Mouse (Mus musculus): ENCODE measurements around the gene Trcg1. TPM values are rescaled to one million over a fixed set of nuclear protein-coding genes. Genes with fewer than 3 reads are reported as not detected.

The Trcg1 gene
- total and polyA plus RNA-seq, 3 experiments = not detected

GRCm38 (mm10) chr9:57228186-57228585 is 8.2 kb upstream of the Trcg1 start:
- peak overlapping the region; percentile 62; the same call in 1 of the 2 replicates for H3K9ac ChIP-seq (ENCODE audit: control insufficient read depth, low read depth, low read length, poor library complexity, severe bottlenecking)
- H3K79me2 ChIP-seq (ENCODE audit: control insufficient read depth, insufficient read depth, low read length, poor library complexity) = no peaks in the 10 kb centered on the region
- peaks cover 36 to 63% of the 10 kb centered on the region in 2 experiments for H3K4me1 ChIP-seq (ENCODE audit: control insufficient read depth in 1 of 2, insufficient read depth in 2 of 2, low read length in 2 of 2)
- H3K9me3 ChIP-seq (replicated peaks; ENCODE audit: insufficient read depth, low read length) = no peaks in the 10 kb centered on the region
- H3K27me3 ChIP-seq (ENCODE audit: control insufficient read depth in 1 of 2, insufficient read depth in 2 of 2, low read length in 2 of 2) = no peaks in the 10 kb centered on the region
- H3K27ac ChIP-seq (ENCODE audit: control insufficient read depth, low read depth, low read length) = peak overlapping the region; percentile 96
- DNase-seq (ENCODE audit: low read depth, low spot score) = no peak
- peaks cover 0 to 61% of the 10 kb centered on the region in 2 experiments; a peak in 2 of 4 replicates for H3K36me3 ChIP-seq (ENCODE audit: control insufficient read depth in 1 of 2, insufficient read depth in 2 of 2, low read length in 2 of 2)
- no peak overlapping the region for H3K4me3 ChIP-seq (ENCODE audit: control insufficient read depth in 1 of 2, insufficient read depth in 1 of 2, low read depth in 2 of 2, low read length in 2 of 2)
- TF ChIP-seq POLR2A (IDR thresholded peaks at IDR 0.05; ENCODE audit: control insufficient read depth in 1 of 2, insufficient read depth in 1 of 2, low read depth in 1 of 2, low read length in 2 of 2, poor library complexity in 1 of 2) (no peak), CHD2 (IDR thresholded peaks at IDR 0.05; ENCODE audit: low read length) (no peak), RAD21 (IDR thresholded peaks at IDR 0.05; ENCODE audit: low read depth, low read length) (no peak), NRF1 (IDR thresholded peaks at IDR 0.05; ENCODE audit: insufficient read depth, low read depth, low read length, poor library complexity, severe bottlenecking) (no peak), MYC (IDR thresholded peaks at IDR 0.05; ENCODE audit: low read depth, low read length) (no peak), TBP (IDR thresholded peaks at IDR 0.05; ENCODE audit: low read depth, low read length) (no peak), SMC3 (IDR thresholded peaks at IDR 0.05; ENCODE audit: low read depth, low read length) (no peak), MAX (IDR thresholded peaks at IDR 0.05; ENCODE audit: low read length) (no peak), MYB (IDR thresholded peaks at IDR 0.05; ENCODE audit: low read depth, low read length) (no peak), ZKSCAN1 (IDR thresholded peaks at IDR 0.05; ENCODE audit: low read depth, low read length) (no peak)

GRCm38 (mm10) chr9:57229726-57230125 is 6.6 kb upstream of the Trcg1 start:
- H3K9me3 ChIP-seq (replicated peaks; ENCODE audit: insufficient read depth, low read length) = no peaks in the 10 kb centered on the region
- H3K79me2 ChIP-seq (ENCODE audit: control insufficient read depth, insufficient read depth, low read length, poor library complexity) = no peaks in the 10 kb centered on the region
- DNase-seq (ENCODE audit: low read depth, low spot score) = no peak
- H3K27ac ChIP-seq (ENCODE audit: control insufficient read depth, low read depth, low read length) = peak overlapping the region; percentile 70
- H3K4me1 ChIP-seq (ENCODE audit: control insufficient read depth in 1 of 2, insufficient read depth in 2 of 2, low read length in 2 of 2) = peaks cover 43 to 68% of the 10 kb centered on the region in 2 experiments
- TF ChIP-seq USF1 (IDR thresholded peaks at IDR 0.05; ENCODE audit: low read depth, low read length) = peak; percentile 78
- 0 out of 2 replicates have a peak, but pooled peaks have one; percentile 17 for TF ChIP-seq MAX (IDR thresholded peaks at IDR 0.05; ENCODE audit: low read length)
- 0 out of 2 replicates have a peak, but pooled peaks have one; percentile 10 for TF ChIP-seq ETS1 (IDR thresholded peaks at IDR 0.05; ENCODE audit: low read depth, low read length)
- TF ChIP-seq MAFK (IDR thresholded peaks at IDR 0.05; ENCODE audit: borderline replicate concordance, low read depth, low read length) = no peak
- no peak for TF ChIP-seq MXI1 (IDR thresholded peaks at IDR 0.05; ENCODE audit: low read depth, low read length)
- TF ChIP-seq SIN3A (IDR thresholded peaks at IDR 0.05; ENCODE audit: low read length) = 0 out of 2 replicates have a peak, but pooled peaks have one; percentile 18
- no peak overlapping the region for H3K9ac ChIP-seq (ENCODE audit: control insufficient read depth, low read depth, low read length, poor library complexity, severe bottlenecking)
- H3K4me3 ChIP-seq (ENCODE audit: control insufficient read depth in 1 of 2, insufficient read depth in 1 of 2, low read depth in 2 of 2, low read length in 2 of 2) = no peak overlapping the region
- no peaks in the 10 kb centered on the region for H3K27me3 ChIP-seq (ENCODE audit: control insufficient read depth in 1 of 2, insufficient read depth in 2 of 2, low read length in 2 of 2)
- H3K36me3 ChIP-seq (ENCODE audit: control insufficient read depth in 1 of 2, insufficient read depth in 2 of 2, low read length in 2 of 2) = peaks cover 0 to 67% of the 10 kb centered on the region in 2 experiments; a peak in 2 of 4 replicates

Measured in MEL (cell line).